Mouse (Mus musculus) cerebellum, adult 9-11 months (tissue): Measurements from ENCODE around the gene Abcf3.

ENCODE experiments used
- DNase-seq: peaks from one replicate; pipeline ENCODE4 v3.0.0; 2022

Gene Abcf3

GRCm38 (mm10) chr16:20548096-20548948, at the start of gene Abcf3:
Abcf3 (plus strand) TSS chr16:20548577.
- peak; percentile 100 for DNase-seq

- peak; percentile 97 for DNase-seq
Observed at GRCm38 (mm10) chr16:20498677-20499475, 49.5 kb upstream of the Abcf3 start, which contains the start of gene Eif2b5. Eif2b5 (plus strand) TSS chr16:20498817.

- DNase-seq: no peak
Observed at GRCm38 (mm10) chr16:20506000-20506399, 42.4 kb upstream of the Abcf3 start.

GRCm38 (mm10) chr16:20509349-20509748, 39.0 kb upstream of the Abcf3 start:
- peak; percentile 73 for DNase-seq

GRCm38 (mm10) chr16:20511277-20511847, 37.0 kb upstream of the Abcf3 start:
- no peak for DNase-seq

- DNase-seq: no peak
Observed at GRCm38 (mm10) chr16:20516032-20516431, 32.3 kb upstream of the Abcf3 start.

GRCm38 (mm10) chr16:20516726-20517201, 31.6 kb upstream of the Abcf3 start, which contains the start of gene Dvl3:
Dvl3 (plus strand) TSS chr16:20516982.
- peak; percentile 91 for DNase-seq

GRCm38 (mm10) chr16:20517216-20517615, 31.2 kb upstream of the Abcf3 start:
- no peak for DNase-seq

GRCm38 (mm10) chr16:20517701-20518374, 30.5 kb upstream of the Abcf3 start:
- no peak for DNase-seq

- no peak for DNase-seq
Observed at GRCm38 (mm10) chr16:20523886-20524285, 24.5 kb upstream of the Abcf3 start.

- no peak for DNase-seq
Observed at GRCm38 (mm10) chr16:20528779-20529178, 19.6 kb upstream of the Abcf3 start.

- no peak for DNase-seq
Observed at GRCm38 (mm10) chr16:20529375-20529774, 19.0 kb upstream of the Abcf3 start.

GRCm38 (mm10) chr16:20530941-20531340, 17.4 kb upstream of the Abcf3 start:
- DNase-seq: no peak

GRCm38 (mm10) chr16:20534617-20535295, 13.6 kb upstream of the Abcf3 start:
- no peak for DNase-seq

GRCm38 (mm10) chr16:20535296-20536080, 12.9 kb upstream of the Abcf3 start, which contains the start of gene Ap2m1:
Ap2m1 (plus strand) TSS chr16:20535478.
- peak; percentile 98 for DNase-seq

GRCm38 (mm10) chr16:20536081-20536665, 12.2 kb upstream of the Abcf3 start:
- DNase-seq: no peak

- DNase-seq: peak; percentile 59
Observed at GRCm38 (mm10) chr16:20537071-20537471, 11.3 kb upstream of the Abcf3 start.

- DNase-seq: no peak
Observed at GRCm38 (mm10) chr16:20537601-20538320, 10.6 kb upstream of the Abcf3 start.

GRCm38 (mm10) chr16:20539649-20540048, 8.7 kb upstream of the Abcf3 start:
- DNase-seq: no peak

- DNase-seq: no peak
Observed at GRCm38 (mm10) chr16:20540438-20540837, 7.9 kb upstream of the Abcf3 start.
